Mouse (Mus musculus) CH12.LX (cell line): Measurements from ENCODE around the gene Adat1. TPM values are rescaled to one million over a fixed set of nuclear protein-coding genes. Genes with fewer than 3 reads are reported as not detected.

Source experiments
- DNase-seq: peaks from one replicate; pipeline ENCODE4 v3.0.0-alpha.2; 2013; ENCODE audit errors: extremely low read depth
- H3K27ac ChIP-seq: 2 replicates; pipeline ENCODE4 v1.5.1; 2012; ENCODE audit warnings: low read depth, mild to moderate bottlenecking, control low read depth, moderate library complexity; ENCODE audit not compliant: insufficient read depth
- H3K27me3 ChIP-seq: replicated peaks from 2 replicates; pipeline ENCODE3; 2012; ENCODE audit warnings: inconsistent platforms
- H3K36me3 ChIP-seq, 2 experiments: replicated peaks in 1 of 2; 2 replicates each; pipeline versions ENCODE3 to v1.6.1; 2012; ENCODE audit warnings: inconsistent platforms in 1 of 2, low read length in 1 of 2, mild to moderate bottlenecking in 1 of 2, mixed read lengths in 1 of 2, moderate library complexity in 1 of 2; ENCODE audit not compliant: control insufficient read depth in 1 of 2, insufficient read depth in 1 of 2
- H3K4me1 ChIP-seq, 2 experiments: 2 replicates each; pipeline ENCODE4 v1.6.1; 2012; ENCODE audit warnings: inconsistent platforms in 1 of 2, moderate library complexity in 1 of 2; ENCODE audit not compliant: insufficient read depth in 2 of 2, control insufficient read depth in 1 of 2
- H3K4me2 ChIP-seq: 2 replicates; pipeline ENCODE4 v1.6.1; 2012; ENCODE audit warnings: low read depth, mild to moderate bottlenecking, control low read depth; ENCODE audit not compliant: poor library complexity, insufficient read depth, severe bottlenecking
- H3K4me3 ChIP-seq, 3 experiments: fragments of 150-350 bp in 1 of 3; sonication (generic) in 1 of 3; replicated peaks in 1 of 3; 2 replicates each; pipeline versions ENCODE3 to v1.5.1; 2011 to 2012; ENCODE audit warnings: low read depth in 2 of 3, low read length in 2 of 3, mild to moderate bottlenecking in 2 of 3, moderate library complexity in 2 of 3, control low read depth in 1 of 3, improper control_type of control experiment in 1 of 3, inconsistent platforms in 1 of 3, mixed read lengths in 1 of 3; ENCODE audit not compliant: poor library complexity in 1 of 3
- H3K79me2 ChIP-seq: replicated peaks from 2 replicates; pipeline ENCODE4 v1.6.1; 2012; ENCODE audit warnings: mild to moderate bottlenecking, moderate library complexity; ENCODE audit not compliant: control insufficient read depth, poor library complexity, insufficient read depth, severe bottlenecking; ENCODE audit errors: extremely low read depth
- H3K9ac ChIP-seq: 2 replicates; pipeline ENCODE4 v1.6.1; 2012; ENCODE audit warnings: low read depth, mild to moderate bottlenecking, control low read depth, moderate library complexity; ENCODE audit not compliant: insufficient read depth
- H3K9me3 ChIP-seq: replicated peaks from 2 replicates; pipeline ENCODE3; 2012; ENCODE audit warnings: low read length, inconsistent platforms, mixed read lengths
- BHLHE40 ChIP-seq: IDR thresholded peaks from 2 replicates; pipeline ENCODE4 v1.6.1; 2011; ENCODE audit warnings: mild to moderate bottlenecking, low read depth, low read length, improper control_type of control experiment
- CHD2 ChIP-seq: IDR thresholded peaks from 2 replicates; pipeline ENCODE4 v1.6.1; 2011; ENCODE audit warnings: low read length, improper control_type of control experiment
- EP300 ChIP-seq: IDR thresholded peaks from 2 replicates; pipeline ENCODE4 v1.6.1; 2011; ENCODE audit warnings: low read length, improper control_type of control experiment
- GABPA ChIP-seq: IDR thresholded peaks from 2 replicates; pipeline ENCODE4 v1.6.1; 2012; ENCODE audit warnings: low read depth, low read length, improper control_type of control experiment, inconsistent platforms; ENCODE audit not compliant: insufficient replicate concordance
- HCFC1 ChIP-seq: IDR thresholded peaks from 2 replicates; pipeline ENCODE4 v1.6.1; 2012; ENCODE audit warnings: low read depth, mild to moderate bottlenecking, inconsistent platforms, low read length, improper control_type of control experiment
- JUN ChIP-seq: IDR thresholded peaks from 2 replicates; pipeline ENCODE4 v1.6.1; 2011; ENCODE audit warnings: low read depth, mild to moderate bottlenecking, low read length, improper control_type of control experiment, moderate library complexity; ENCODE audit not compliant: insufficient read depth
- KAT2A ChIP-seq: IDR thresholded peaks from 2 replicates; pipeline ENCODE4 v1.6.1; 2012; ENCODE audit warnings: low read length, improper control_type of control experiment, inconsistent platforms; ENCODE audit not compliant: insufficient replicate concordance
- MAZ ChIP-seq: IDR thresholded peaks from 2 replicates; pipeline ENCODE4 v1.6.1; 2012; ENCODE audit warnings: low read depth, mild to moderate bottlenecking, inconsistent platforms, low read length, improper control_type of control experiment, moderate library complexity
- MEF2A ChIP-seq: IDR thresholded peaks from 2 replicates; pipeline ENCODE4 v1.6.1; 2014; ENCODE audit warnings: low read depth, mild to moderate bottlenecking, inconsistent platforms, low read length, improper control_type of control experiment, borderline replicate concordance
- MXI1 ChIP-seq: IDR thresholded peaks from 2 replicates; pipeline ENCODE4 v1.6.1; 2011; ENCODE audit warnings: mild to moderate bottlenecking, low read depth, low read length, improper control_type of control experiment
- NELFE ChIP-seq: IDR thresholded peaks from 2 replicates; pipeline ENCODE4 v1.6.1; 2011; ENCODE audit warnings: low read depth, low read length, improper control_type of control experiment
- NRF1 ChIP-seq: IDR thresholded peaks from 2 replicates; pipeline ENCODE4 v1.6.1; 2014; ENCODE audit warnings: low read depth, mild to moderate bottlenecking, inconsistent platforms, low read length, improper control_type of control experiment, moderate library complexity
- POLR2AphosphoS2 ChIP-seq: IDR thresholded peaks from 2 replicates; pipeline ENCODE4 v1.6.1; 2011; ENCODE audit warnings: low read depth, low read length, improper control_type of control experiment
- RAD21 ChIP-seq: IDR thresholded peaks from 2 replicates; pipeline ENCODE4 v1.6.1; 2011; ENCODE audit warnings: low read depth, mild to moderate bottlenecking, low read length, improper control_type of control experiment, moderate library complexity
- RCOR1 ChIP-seq: conservative IDR thresholded peaks from 2 replicates; pipeline ENCODE4 v1.6.1; 2012; ENCODE audit warnings: low read depth, mild to moderate bottlenecking, inconsistent platforms, low read length, improper control_type of control experiment
- SMC3 ChIP-seq: IDR thresholded peaks from 2 replicates; pipeline ENCODE4 v1.6.1; 2011; ENCODE audit warnings: low read depth, low read length, improper control_type of control experiment
- TBP ChIP-seq: conservative IDR thresholded peaks from 2 replicates; pipeline ENCODE4 v1.6.1; 2011; ENCODE audit warnings: low read depth, low read length, improper control_type of control experiment
- TCF12 ChIP-seq: IDR thresholded peaks from 2 replicates; pipeline ENCODE4 v1.6.1; 2014; ENCODE audit warnings: low read depth, mild to moderate bottlenecking, inconsistent platforms, low read length, improper control_type of control experiment
- UBTF ChIP-seq: IDR thresholded peaks from 2 replicates; pipeline ENCODE4 v1.6.1; 2012; ENCODE audit warnings: low read depth, mild to moderate bottlenecking, inconsistent platforms, low read length, improper control_type of control experiment, moderate library complexity
- USF1 ChIP-seq: IDR thresholded peaks from 2 replicates; pipeline ENCODE4 v1.6.1; 2014; ENCODE audit warnings: low read depth, mild to moderate bottlenecking, inconsistent platforms, low read length, improper control_type of control experiment
- ZC3H11A ChIP-seq: IDR thresholded peaks from 2 replicates; pipeline ENCODE4 v1.6.1; 2012; ENCODE audit warnings: low read depth, mild to moderate bottlenecking, inconsistent platforms, low read length, improper control_type of control experiment
- ZNF384 ChIP-seq: IDR thresholded peaks from 2 replicates; pipeline ENCODE4 v1.6.1; 2012; ENCODE audit warnings: low read depth, low read length, improper control_type of control experiment, inconsistent platforms
- dilution Hi-C: fragments of 300-500 bp; cut with MboI; formaldehyde crosslinking; loops from 2 replicates; pipeline ENCODE4 v1.14.3; 2020; ENCODE audit warnings: low sequenced_read_pairs; ENCODE audit not compliant: extremely low pct_unique_long_range_greater_than_20kb, extremely low pct_ligation_motif_present
- in situ Hi-C: fragments of 300-500 bp; cut with MboI; formaldehyde crosslinking; loops from 3 replicates; pipeline ENCODE4 v1.14.3; 2019; ENCODE audit warnings: low sequenced_read_pairs, low pct_ligation_motif_present, low pct_unique_long_range_greater_than_20kb, mixed read lengths
- polyA plus RNA-seq: library from polyadenylated mRNA; unstranded; fragments of >175 nt; gene quantifications from 2 replicates; pipeline ENCODE4 v1.2.1, GENCODE M21; 2012; ENCODE audit warnings: low read depth; ENCODE audit not compliant: insufficient read length
- total RNA-seq, 2 experiments: library from RNA; depleted of rRNA; stranded (reverse); fragments of 300-350 nt in 1 of 2; fragments of >200 nt in 1 of 2; gene quantifications; 2 replicates each; pipeline ENCODE4 v1.2.3; 2012 to 2014

Gene Adat1
- total and polyA plus RNA-seq, 3 experiments, result 5.4 to 8.7 (median 8.1) TPM

- no peak for TF ChIP-seq MXI1
- no peak for TF ChIP-seq POLR2AphosphoS2
- no peak for TF ChIP-seq KAT2A
- TF ChIP-seq GABPA, result no peak
- TF ChIP-seq ZC3H11A, result no peak
- TF ChIP-seq SMC3, result no peak
- TF ChIP-seq UBTF, result no peak
- no peak for TF ChIP-seq USF1
- no peak for TF ChIP-seq ZNF384
- TF ChIP-seq HCFC1, result no peak
- TF ChIP-seq RAD21, result no peak
- no peak for TF ChIP-seq MEF2A
- no peak for TF ChIP-seq CHD2
- no peak for TF ChIP-seq NRF1
- peaks cover 60% of the 10 kb centered on the region for H3K79me2 ChIP-seq
- H3K4me2 ChIP-seq, result no peak overlapping the region
- peaks cover 52 to 76% of the 10 kb centered on the region in 2 experiments for H3K36me3 ChIP-seq
- H3K9me3 ChIP-seq, result no peaks in the 10 kb centered on the region
- in situ Hi-C loops, result no loop called here
- DNase-seq, result no peak
- H3K27me3 ChIP-seq, result no peaks in the 10 kb centered on the region
- H3K9ac ChIP-seq, result no peak overlapping the region
- dilution Hi-C loops, result no loop called here
- H3K27ac ChIP-seq, result no peak overlapping the region
- H3K4me3 ChIP-seq, result no peak overlapping the region
- H3K4me1 ChIP-seq, result peaks cover 2 to 12% of the 10 kb centered on the region in 2 experiments; a peak in 2 of 4 replicates
Observed at GRCm38 (mm10) chr8:112005601-112006000, 13.5 kb upstream of the Adat1 start.

GRCm38 (mm10) chr8:112004754-112005153 is 12.7 kb upstream of the Adat1 start:
- H3K36me3 ChIP-seq, result peaks cover 60 to 84% of the 10 kb centered on the region in 2 experiments
- TF ChIP-seq MAZ (no peak), GABPA (no peak), TCF12 (no peak), NELFE (no peak), POLR2AphosphoS2 (no peak), MXI1 (no peak), BHLHE40 (no peak), RAD21 (no peak), JUN (no peak), RCOR1 (no peak), ZNF384 (no peak), MEF2A (no peak), TBP (no peak), EP300 (no peak)
- dilution Hi-C loops (no loop called here), in situ Hi-C loops (no loop called here)
- no peak overlapping the region for H3K4me2 ChIP-seq
- no peak overlapping the region for H3K4me3 ChIP-seq
- no peaks in the 10 kb centered on the region for H3K27me3 ChIP-seq
- no peak overlapping the region for H3K27ac ChIP-seq
- no peaks in the 10 kb centered on the region for H3K9me3 ChIP-seq
- peaks cover 51% of the 10 kb centered on the region for H3K79me2 ChIP-seq
- H3K9ac ChIP-seq, result no peak overlapping the region
- peaks cover 2 to 12% of the 10 kb centered on the region in 2 experiments; a peak in 2 of 4 replicates for H3K4me1 ChIP-seq
- DNase-seq, result no peak
